Mouse (Mus musculus): ENCODE results near the gene Cav3.

Gene Cav3

GRCm38 (mm10) chr6:112495219-112495618 is 35.9 kb downstream of the Cav3 start:
- no peak for DNase-seq (ENCODE audit: low spot score)

- DNase-seq (ENCODE audit: low spot score): no peak
These were observed 37.2 kb downstream of the Cav3 start for GRCm38 (mm10) chr6:112496291-112497060.

- no peak for DNase-seq (ENCODE audit: low spot score)
These were observed 38.2 kb downstream of the Cav3 start for GRCm38 (mm10) chr6:112497456-112497855.

DNA sequence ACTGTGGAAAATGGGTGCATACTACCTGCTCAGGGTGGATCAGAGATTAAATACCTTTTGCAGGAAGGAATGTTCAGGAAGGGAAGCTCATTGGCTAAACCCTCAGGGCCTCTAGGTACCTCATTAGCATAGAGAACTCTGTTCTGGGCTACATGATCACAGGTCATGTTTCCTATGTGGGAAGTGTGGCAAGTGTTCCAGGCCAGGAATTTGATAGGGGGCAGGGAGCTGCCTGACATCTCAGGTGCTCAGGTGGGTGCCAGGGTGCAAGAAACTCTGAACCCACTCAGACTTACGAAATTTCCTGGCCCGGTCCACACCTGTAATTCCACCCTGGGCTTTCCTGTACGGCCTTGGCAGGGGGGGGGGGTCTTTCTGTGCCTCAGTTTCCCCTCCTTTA is 39.4 kb downstream of the Cav3 start:
- no peak for DNase-seq (ENCODE audit: low spot score)

DNA sequence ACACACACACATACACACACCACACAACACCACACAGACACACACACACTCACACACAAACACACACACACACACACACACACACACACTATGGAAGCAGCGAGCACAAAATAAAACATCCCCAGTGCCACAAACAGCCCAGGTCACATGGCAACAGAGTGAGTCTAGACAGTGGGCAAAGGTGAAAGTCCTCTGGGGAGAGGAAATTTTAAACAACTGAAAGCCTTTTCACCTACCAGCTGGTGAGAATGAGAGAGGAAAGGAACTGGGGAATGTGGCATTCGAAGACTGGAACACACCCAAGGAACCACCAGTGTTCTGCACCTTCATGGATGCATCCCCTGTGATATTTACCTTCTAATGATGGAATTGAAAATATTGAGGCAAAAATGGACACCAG is 40.2 kb downstream of the Cav3 start:
- DNase-seq (ENCODE audit: low spot score): no peak

DNA sequence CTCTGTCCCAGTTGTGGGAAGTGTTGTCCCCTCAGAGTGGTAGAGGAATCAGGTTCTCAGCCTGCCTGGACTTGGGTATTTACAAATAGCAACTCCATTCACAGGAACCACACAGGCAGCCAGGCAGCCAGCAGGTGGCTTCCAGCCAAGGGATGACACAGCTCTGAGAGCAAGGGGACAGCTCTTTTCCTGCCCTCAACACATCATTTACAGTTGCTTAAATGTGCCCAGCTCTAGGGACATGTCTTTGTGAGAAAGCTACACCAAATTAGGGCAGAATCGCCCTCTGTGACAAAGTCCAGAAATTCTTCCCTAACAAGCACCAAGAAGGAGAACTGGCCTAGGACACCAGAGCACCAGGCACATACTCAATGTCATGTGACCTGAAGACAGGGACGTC is 41.9 kb downstream of the Cav3 start:
- no peak for DNase-seq (ENCODE audit: low spot score)

- DNase-seq (ENCODE audit: low spot score): no peak
These were observed 48.3 kb downstream of the Cav3 start for GRCm38 (mm10) chr6:112507617-112508016.

GRCm38 (mm10) chr6:112509590-112510131 is 50.4 kb downstream of the Cav3 start:
- DNase-seq (ENCODE audit: low spot score): peak; percentile 13

- peak; percentile 26 for DNase-seq (ENCODE audit: low spot score)
These were observed 51.0 kb downstream of the Cav3 start for GRCm38 (mm10) chr6:112510346-112510745.

GRCm38 (mm10) chr6:112514591-112514990 is 55.3 kb downstream of the Cav3 start:
- DNase-seq (ENCODE audit: low spot score): no peak

DNA sequence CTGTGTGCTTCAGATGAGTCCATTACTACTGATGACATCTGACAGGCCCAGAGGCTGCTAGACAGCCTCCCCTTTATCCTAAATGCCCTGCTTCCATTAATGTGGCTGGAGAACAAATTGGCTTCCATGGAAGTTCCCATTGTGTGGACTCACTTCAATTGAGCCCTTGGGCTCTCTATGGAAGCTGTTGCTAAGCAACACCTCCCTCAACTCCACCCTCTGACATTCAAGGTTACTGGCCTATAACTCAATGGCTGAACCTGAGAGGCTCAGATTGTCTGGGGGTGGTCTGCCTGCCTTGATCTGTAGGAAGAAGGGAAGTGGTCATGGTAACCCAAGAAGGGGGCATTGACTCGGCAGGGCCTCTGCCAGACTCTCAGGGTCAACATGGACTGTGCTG is 57.2 kb downstream of the Cav3 start:
- DNase-seq (ENCODE audit: low spot score): no peak

DNA sequence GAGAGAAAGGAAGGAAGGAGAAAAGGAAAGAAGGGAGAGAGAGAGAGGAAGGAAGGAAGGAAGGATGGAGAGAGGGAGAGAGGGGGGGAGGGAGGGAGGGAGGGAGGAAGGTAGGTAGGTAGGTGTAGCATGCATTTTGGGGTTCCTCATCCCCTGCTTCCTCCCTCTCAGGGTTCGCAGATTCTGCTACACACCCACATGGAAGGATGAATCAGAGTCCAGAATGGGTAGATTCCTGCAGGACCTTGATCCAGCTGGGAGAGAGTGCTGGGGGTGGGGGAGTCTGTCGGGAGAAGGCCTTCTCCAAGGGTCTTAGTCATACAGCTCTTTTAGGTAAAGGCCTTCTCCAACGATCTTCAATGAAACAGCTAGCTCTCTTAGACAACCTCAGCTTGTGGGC is 58.3 kb downstream of the Cav3 start:
- no peak for DNase-seq (ENCODE audit: low spot score)

DNA sequence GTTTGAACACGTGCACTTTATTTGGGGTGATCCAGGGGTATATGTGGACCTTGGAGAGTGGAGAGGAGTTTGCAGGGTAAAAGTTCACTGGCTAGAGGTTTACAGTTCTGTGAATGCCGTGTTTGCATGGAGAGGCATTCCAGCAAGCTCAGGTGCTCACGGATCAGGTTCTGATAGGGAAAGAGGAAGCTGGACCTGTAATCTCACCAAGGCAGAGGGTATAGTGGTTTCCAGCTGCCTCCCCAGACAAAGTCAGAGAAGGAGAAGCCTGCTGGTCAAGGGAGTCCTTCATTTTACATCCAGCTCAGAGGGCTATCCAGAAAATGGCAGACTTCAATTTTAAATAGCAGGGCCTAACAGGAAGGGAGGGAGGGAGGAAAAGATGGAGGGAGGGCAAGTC is 58.7 kb downstream of the Cav3 start:
- DNase-seq (ENCODE audit: low spot score): no peak
